Mouse (Mus musculus) cerebellum, adult 9-10 months (tissue): ENCODE results near the gene Armh1.
A peak's percentile ranks its signal among the peaks of the same experiment; 100 is the strongest.
"Not testable (repeated sequence)": the region's sequence is repeated elsewhere in the genome, so short reads cannot be mapped to it uniquely, and the experiment has no call there.

Source experiments
- DNase-seq: peaks from one replicate; pipeline ENCODE4 v3.0.0; 2022

The Armh1 gene

GRCm38 (mm10) chr4:117267284-117267683, 15.4 kb upstream of the Armh1 start:
- DNase-seq = peak; percentile 75

GRCm38 (mm10) chr4:117262987-117263386, 11.1 kb upstream of the Armh1 start:
- no peak for DNase-seq

GRCm38 (mm10) chr4:117262101-117262913, 10.4 kb upstream of the Armh1 start:
- DNase-seq = no peak

- no peak for DNase-seq
Observed at GRCm38 (mm10) chr4:117261222-117261621, 9.3 kb upstream of the Armh1 start.

- DNase-seq = not testable (repeated sequence)
Observed at GRCm38 (mm10) chr4:117259909-117260308, 8.0 kb upstream of the Armh1 start.

- no peak for DNase-seq
Observed at GRCm38 (mm10) chr4:117254672-117255071, 2.7 kb upstream of the Armh1 start.

GRCm38 (mm10) chr4:117254017-117254627, 2.2 kb upstream of the Armh1 start:
- no peak for DNase-seq

GRCm38 (mm10) chr4:117253218-117254016, 1.5 kb upstream of the Armh1 start:
- DNase-seq = no peak

GRCm38 (mm10) chr4:117252755-117253154, 830 bp upstream of the Armh1 start:
- DNase-seq = no peak

GRCm38 (mm10) chr4:117252351-117252750, 426 bp upstream of the Armh1 start:
- no peak for DNase-seq

GRCm38 (mm10) chr4:117250982-117251381, 943 bp downstream of the Armh1 start:
- no peak for DNase-seq

GRCm38 (mm10) chr4:117240867-117241266, 11.1 kb downstream of the Armh1 start:
- DNase-seq = no peak

GRCm38 (mm10) chr4:117239153-117239552, 12.8 kb downstream of the Armh1 start:
- DNase-seq = no peak

- DNase-seq = no peak
Observed at GRCm38 (mm10) chr4:117235822-117236221, 16.1 kb downstream of the Armh1 start.

GRCm38 (mm10) chr4:117234166-117234741, 17.7 kb downstream of the Armh1 start:
- no peak for DNase-seq

GRCm38 (mm10) chr4:117231208-117231607, 20.7 kb downstream of the Armh1 start:
- DNase-seq = no peak

- DNase-seq = no peak
Observed at GRCm38 (mm10) chr4:117230331-117230730, 21.6 kb downstream of the Armh1 start.

- DNase-seq = no peak
Observed at GRCm38 (mm10) chr4:117229590-117229989, 22.3 kb downstream of the Armh1 start.

GRCm38 (mm10) chr4:117225250-117225649, 26.7 kb downstream of the Armh1 start:
- no peak for DNase-seq

GRCm38 (mm10) chr4:117224122-117224521, 27.8 kb downstream of the Armh1 start:
- DNase-seq = no peak

GRCm38 (mm10) chr4:117223001-117223400, 28.9 kb downstream of the Armh1 start:
- DNase-seq = no peak

- no peak for DNase-seq
Observed at GRCm38 (mm10) chr4:117221836-117222235, 30.1 kb downstream of the Armh1 start.
